Mouse (Mus musculus): ENCODE results near the gene Reep3.

- TF ChIP-seq POLR2A (IDR thresholded peaks at IDR 0.05; ENCODE audit: control insufficient read depth, extremely low read depth, insufficient read depth, low read length, poor library complexity) = no peak
- TF ChIP-seq CTCF (IDR thresholded peaks at IDR 0.05; ENCODE audit: borderline replicate concordance, control insufficient read depth, extremely low read depth, insufficient read depth, low read length, poor library complexity) = no peak
Measured at GRCm38 (mm10) chr10:67031186-67031585, 65.6 kb downstream of the Reep3 start.
